Mouse (Mus musculus) midbrain, embryonic 14.5 days (tissue): ENCODE measurements around the gene Gls2. TPM values are rescaled to one million over a fixed set of nuclear protein-coding genes. Genes with fewer than 3 reads are reported as not detected.

Experiments
- ATAC-seq: fragments of 200-750 bp; cut with Nextera tagmentation; 2 replicates; pipeline ENCODE4 v1.8.0; 2017; ENCODE audit warnings: moderate number of reproducible peaks, moderate library complexity; ENCODE audit not compliant: low FRiP score, low TSS enrichment
- DNase-seq: peaks from one replicate; pipeline ENCODE4 v3.0.0-alpha.2; 2015
- H3K27ac ChIP-seq: fragments of 300-500 bp; sonication (generic); replicated peaks from 2 replicates; pipeline ENCODE4 v1.5.1; 2014; ENCODE audit warnings: mild to moderate bottlenecking, low read depth, low read length, moderate library complexity
- H3K27me3 ChIP-seq: fragments of 300-500 bp; sonication (generic); 2 replicates; pipeline ENCODE4 v1.6.1; 2014; ENCODE audit warnings: low read length, control low read depth, mixed read lengths; ENCODE audit not compliant: control insufficient read depth, insufficient read depth
- H3K36me3 ChIP-seq: fragments of 300-500 bp; sonication (generic); 2 replicates; pipeline ENCODE4 v1.6.1; 2014; ENCODE audit warnings: low read length, control low read depth; ENCODE audit not compliant: control insufficient read depth, insufficient read depth
- H3K4me1 ChIP-seq: fragments of 300-500 bp; sonication (generic); 2 replicates; pipeline ENCODE4 v1.6.1; 2014; ENCODE audit warnings: mild to moderate bottlenecking, antibody characterized with exemption, low read length, control low read depth; ENCODE audit not compliant: control insufficient read depth, insufficient read depth
- H3K4me2 ChIP-seq: fragments of 300-500 bp; sonication (generic); 2 replicates; pipeline ENCODE4 v1.6.1; 2014; ENCODE audit warnings: mild to moderate bottlenecking, low read length, moderate library complexity
- H3K4me3 ChIP-seq: fragments of 300-500 bp; sonication (generic); replicated peaks from 2 replicates; pipeline ENCODE4 v1.5.1; 2014; ENCODE audit warnings: low read depth, low read length
- H3K9ac ChIP-seq: fragments of 300-500 bp; sonication (generic); replicated peaks from 2 replicates; pipeline ENCODE4 v1.6.1; 2014; ENCODE audit warnings: mild to moderate bottlenecking, low read length, moderate library complexity
- H3K9me3 ChIP-seq: fragments of 300-500 bp; sonication (generic); 2 replicates; pipeline ENCODE4 v1.6.1; 2016; ENCODE audit warnings: low read length, control low read depth, mixed read lengths; ENCODE audit not compliant: control insufficient read depth
- WGBS: fragments of 180-500 bp; shearing (Covaris S2); extraction: QIAGEN DNeasy Blood & Tissue Kit; methylation state at CpG from one replicate; pipeline ENCODE4 v1.1.7; 2014; 5-methylcytosine and 5-hydroxymethylcytosine counted together
- polyA plus RNA-seq: library from polyadenylated mRNA; unstranded; fragments of >200 nt; fragmentation: Nextera tagmentation; extraction: Ambion mirVana; gene quantifications from 2 replicates; pipeline ENCODE4 v1.2.1, GENCODE M21; 2014

The Gls2 gene
- polyA plus RNA-seq, 1 experiment from 2014 or later, result 0.70 TPM

GRCm38 (mm10) chr10:128247020-128247732 is 52.9 kb downstream of the Gls2 start:
- Histone ChIP-seq H3K27ac (no peak overlapping the region), H3K9me3 (no peaks in the 10 kb centered on the region), H3K4me3 (no peak overlapping the region), H3K4me1 (no peaks in the 10 kb centered on the region), H3K36me3 (peaks cover 90% of the 10 kb centered on the region), H3K27me3 (no peaks in the 10 kb centered on the region), H3K9ac (no peak overlapping the region), H3K4me2 (no peak overlapping the region)
- 87% methylated on average over 17 of the region's 17 CpGs for WGBS
- DNase-seq, result no peak
- ATAC-seq, result no peak

DNA sequence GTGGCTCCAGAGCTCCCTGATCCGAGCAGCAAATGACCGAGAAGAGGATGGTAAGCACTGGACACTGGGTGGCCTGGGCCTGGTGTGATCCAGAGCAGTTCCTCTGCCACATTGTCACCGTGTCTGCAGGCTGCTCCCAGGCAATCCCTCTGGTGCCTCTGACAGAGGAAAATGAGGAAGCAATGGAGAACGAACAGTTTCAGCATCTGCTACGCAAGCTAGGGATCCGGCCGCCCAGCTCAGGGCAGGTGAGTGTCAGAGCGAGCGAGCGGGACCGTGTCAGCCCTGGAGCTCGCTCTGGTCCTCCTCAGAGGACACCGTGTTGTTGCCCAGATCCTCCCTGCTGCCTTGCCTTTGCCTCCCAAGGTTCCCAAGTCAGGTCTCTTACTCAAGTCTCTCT is 56.3 kb downstream of the Gls2 start:
- no peak overlapping the region for H3K9ac ChIP-seq
- no peak for DNase-seq
- H3K4me2 ChIP-seq, result no peak overlapping the region
- no peak overlapping the region for H3K4me3 ChIP-seq
- no peaks in the 10 kb centered on the region for H3K9me3 ChIP-seq
- H3K27ac ChIP-seq, result no peak overlapping the region
- no peaks in the 10 kb centered on the region for H3K27me3 ChIP-seq
- ATAC-seq, result no peak
- 97% methylated on average over 13 of the region's 13 CpGs for WGBS
- H3K4me1 ChIP-seq, result no peaks in the 10 kb centered on the region
- H3K36me3 ChIP-seq, result peaks cover 66% of the 10 kb centered on the region

DNA sequence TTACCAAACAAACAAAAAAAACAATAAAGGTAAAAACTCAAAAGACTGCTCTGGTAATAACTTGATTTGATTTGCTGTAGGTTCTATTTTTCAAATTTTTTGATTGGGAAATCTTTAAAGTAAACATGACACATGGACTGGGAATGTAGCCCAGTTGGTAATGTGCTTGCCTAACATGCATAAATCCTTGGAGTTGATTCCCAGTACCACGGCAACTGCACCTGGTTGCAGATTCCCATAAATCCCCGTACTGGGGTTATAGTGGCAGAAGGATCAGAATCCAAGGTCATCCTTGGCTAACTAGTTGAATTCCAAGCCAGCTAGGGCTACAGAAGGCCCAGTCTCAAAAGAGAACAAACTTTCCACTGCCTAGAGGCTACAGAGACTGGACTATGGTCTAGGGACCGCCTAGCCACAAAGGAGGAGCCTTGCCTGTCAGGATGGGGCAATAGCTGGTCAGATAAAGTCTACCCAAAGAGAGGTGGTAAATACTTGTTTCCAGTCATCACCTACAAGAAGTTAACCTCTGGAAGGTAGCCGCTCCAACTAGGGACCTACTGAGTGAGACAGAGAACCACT is 59.5 kb downstream of the Gls2 start, which contains the start of gene Apon:
Apon (plus strand) TSS at position 420 of the 579 bp plus-strand sequence.
- Histone ChIP-seq H3K9me3 (no peaks in the 10 kb centered on the region), H3K27ac (no peak within 1 kb of the TSS), H3K4me2 (no peak within 1 kb of the TSS), H3K27me3 (no peaks in the 10 kb centered on the region), H3K9ac (no peak within 1 kb of the TSS), H3K4me1 (no peaks in the 10 kb centered on the region), H3K36me3 (peaks cover 36% of the 10 kb centered on the region), H3K4me3 (no peak within 1 kb of the TSS)
- 89% methylated on average over 4 of the region's 4 CpGs for WGBS
- no peak for ATAC-seq
- no peak for DNase-seq

GRCm38 (mm10) chr10:128255925-128256324 is 61.7 kb downstream of the Gls2 start:
- Histone ChIP-seq H3K4me3 (no peak overlapping the region), H3K27ac (no peak overlapping the region)
- 91% methylated on average over 8 of the region's 8 CpGs for WGBS

DNA sequence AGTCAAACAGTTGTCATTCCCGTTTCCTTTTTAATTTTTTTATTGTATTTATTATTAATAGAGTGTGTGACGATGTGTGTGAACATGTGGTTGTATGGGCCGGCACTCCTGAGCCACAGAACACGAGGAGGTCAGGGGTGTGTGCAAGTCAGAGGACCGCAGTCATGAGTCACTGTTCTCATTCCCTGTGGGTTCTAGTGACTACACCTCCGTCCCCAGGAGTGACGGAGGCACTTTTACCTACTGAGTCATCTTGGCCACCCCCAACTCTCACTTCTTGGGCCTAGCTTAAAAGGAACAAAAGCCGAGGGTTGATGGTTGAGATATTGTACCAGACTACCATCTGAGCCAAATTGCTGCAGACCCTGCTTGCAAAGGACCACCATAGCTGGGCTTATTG is 62.1 kb downstream of the Gls2 start:
- H3K27me3 ChIP-seq, result no peaks in the 10 kb centered on the region
- no peak overlapping the region for H3K4me3 ChIP-seq
- 93% methylated on average over 8 of the region's 8 CpGs for WGBS
- H3K4me2 ChIP-seq, result no peak overlapping the region
- ATAC-seq (no peak), DNase-seq (no peak)
- H3K36me3 ChIP-seq, result peaks cover 13% of the 10 kb centered on the region
- H3K4me1 ChIP-seq, result no peaks in the 10 kb centered on the region
- no peaks in the 10 kb centered on the region for H3K9me3 ChIP-seq
- H3K27ac ChIP-seq, result no peak overlapping the region
- no peak overlapping the region for H3K9ac ChIP-seq

More at GRCm38 (mm10) chr10:128255925-128256324, 61.7 kb downstream of the Gls2 start:
- Histone ChIP-seq H3K9ac (no peak overlapping the region), H3K4me2 (no peak overlapping the region), H3K4me1 (no peaks in the 10 kb centered on the region), H3K36me3 (peaks cover 17% of the 10 kb centered on the region), H3K9me3 (no peaks in the 10 kb centered on the region), H3K27me3 (no peaks in the 10 kb centered on the region)
- no peak for ATAC-seq
- DNase-seq, result no peak

- Histone ChIP-seq H3K4me1 (no peaks in the 10 kb centered on the region), H3K27ac (no peak overlapping the region), H3K4me2 (no peak overlapping the region), H3K27me3 (no peaks in the 10 kb centered on the region), H3K4me3 (no peak overlapping the region), H3K36me3 (no peaks in the 10 kb centered on the region), H3K9me3 (no peaks in the 10 kb centered on the region), H3K9ac (no peak overlapping the region)
- no peak for ATAC-seq
- WGBS, result 87% methylated on average over 4 of the region's 4 CpGs
- DNase-seq, result no peak
Measured at GRCm38 (mm10) chr10:128258953-128259352, 64.7 kb downstream of the Gls2 start.

Other genes with a start within 250 kb of the Gls2 start
- not detected in 2 replicates for gene Hsd17b6, start 186.8 kb upstream of the Gls2 start, polyA plus RNA-seq
- 41.1 and 42.7 TPM in 2 replicates for gene Prim1, start 179.3 kb upstream of the Gls2 start, polyA plus RNA-seq
- gene Naca, start 158.9 kb upstream of the Gls2 start, polyA plus RNA-seq, result 627 and 634 TPM in 2 replicates
- gene Ptges3, start 135.5 kb upstream of the Gls2 start, polyA plus RNA-seq, result 413 and 443 TPM in 2 replicates
- 1,898 and 2,035 TPM in 2 replicates for gene Atp5b, start 111.2 kb upstream of the Gls2 start, polyA plus RNA-seq
- 14.8 and 19.4 TPM in 2 replicates for gene Baz2a, start 102.9 kb upstream of the Gls2 start, polyA plus RNA-seq
- gene Rbms2, start 14.2 kb upstream of the Gls2 start, polyA plus RNA-seq, result 5.0 and 7.1 TPM in 2 replicates
- 15.1 and 16.8 TPM in 2 replicates for gene Spryd4, start 17.4 kb downstream of the Gls2 start, polyA plus RNA-seq
- 0.12 and 0.17 TPM in 2 replicates for gene Mip, start 31.4 kb downstream of the Gls2 start, polyA plus RNA-seq
- 13.5 and 19.5 TPM in 2 replicates for gene Timeless, start 37.6 kb downstream of the Gls2 start, polyA plus RNA-seq
- not detected in 2 replicates for gene Apon, start 59.6 kb downstream of the Gls2 start, polyA plus RNA-seq
- not detected in 2 replicates for gene Apof, start 74.2 kb downstream of the Gls2 start, polyA plus RNA-seq
- gene Stat2, start 76.1 kb downstream of the Gls2 start, polyA plus RNA-seq, result 12.2 and 23.0 TPM in 2 replicates
- gene Il23a, start 104.3 kb downstream of the Gls2 start, polyA plus RNA-seq, result 0.22 TPM in 1 of 2 replicates, not detected in the other
- 18.5 and 23.0 TPM in 2 replicates for gene Pan2, start 108.9 kb downstream of the Gls2 start, polyA plus RNA-seq
- 193 and 194 TPM in 2 replicates for gene Cnpy2, start 128.0 kb downstream of the Gls2 start, polyA plus RNA-seq
- 221 and 247 TPM in 2 replicates for gene Cs, start 143.3 kb downstream of the Gls2 start, polyA plus RNA-seq
- 50.5 and 53.0 TPM in 2 replicates for gene Coq10a, start 174.5 kb downstream of the Gls2 start, polyA plus RNA-seq
- 13.3 and 14.1 TPM in 2 replicates for gene Ankrd52, start 182.7 kb downstream of the Gls2 start, polyA plus RNA-seq
- gene Slc39a5, start 206.8 kb downstream of the Gls2 start, polyA plus RNA-seq, result not detected in 2 replicates
- 142 and 144 TPM in 2 replicates for gene Nabp2, start 217.0 kb downstream of the Gls2 start, polyA plus RNA-seq
- gene Rnf41, start 217.2 kb downstream of the Gls2 start, polyA plus RNA-seq, result 80.3 and 96.2 TPM in 2 replicates